Mouse (Mus musculus) liver, embryonic 12.5 days (tissue): Measurements from ENCODE around the gene Gm5134. TPM values are rescaled to one million over a fixed set of nuclear protein-coding genes. Genes with fewer than 3 reads are reported as not detected.

Source experiments
- microRNA-seq: library from miRNA; unstranded; fragments of <30 nt; microRNA quantifications from one replicate; pipeline ENCODE4, GENCODE M21; 2017
- polyA plus RNA-seq: library from polyadenylated mRNA; unstranded; fragments of >200 nt; fragmentation: Nextera tagmentation; extraction: Ambion mirVana; gene quantifications from 2 replicates; pipeline ENCODE4 v1.2.1, GENCODE M21; 2016

Gene Gm5134
- polyA plus RNA-seq, 1 experiment from 2014 or later: 0.07 TPM

Small RNAs within 50 kb of the gene (microRNA-seq; reads per million reads assigned to microRNA genes)
- gene Mir6409: not detected

Other genes with a start within 250 kb of the Gm5134 start
- 23.7 and 24.4 TPM in 2 replicates for gene Cabin1, start 190.2 kb upstream of the Gm5134 start, polyA plus RNA-seq
- gene Ddt, start 181.1 kb upstream of the Gm5134 start, polyA plus RNA-seq: 163 and 171 TPM in 2 replicates
- gene Gm20441, start 173.6 kb upstream of the Gm5134 start, polyA plus RNA-seq: 0.19 TPM in 1 of 2 replicates, not detected in the other
- 5.9 and 6.7 TPM in 2 replicates for gene Gstt3, start 173.1 kb upstream of the Gm5134 start, polyA plus RNA-seq
- gene Gstt1, start 155.9 kb upstream of the Gm5134 start, polyA plus RNA-seq: 38.4 and 38.5 TPM in 2 replicates
- not detected in 2 replicates for gene Gstt4, start 132.0 kb upstream of the Gm5134 start, polyA plus RNA-seq
- gene Gstt2, start 117.1 kb upstream of the Gm5134 start, polyA plus RNA-seq: 32.8 and 33.9 TPM in 2 replicates
- gene Mif, start 94.3 kb upstream of the Gm5134 start, polyA plus RNA-seq: 1,383 and 1,459 TPM in 2 replicates
- 1.4 and 2.5 TPM in 2 replicates for gene Derl3, start 61.1 kb upstream of the Gm5134 start, polyA plus RNA-seq
- gene Smarcb1, start 32.9 kb upstream of the Gm5134 start, polyA plus RNA-seq: 99.1 and 109 TPM in 2 replicates
- gene Chchd10, start 21.4 kb upstream of the Gm5134 start, polyA plus RNA-seq: 101 and 103 TPM in 2 replicates
- gene Mmp11, start 18.0 kb upstream of the Gm5134 start, polyA plus RNA-seq: 5.7 and 6.0 TPM in 2 replicates
- gene Gm867, start 13.8 kb upstream of the Gm5134 start, polyA plus RNA-seq: 18.9 and 19.6 TPM in 2 replicates
- gene Vpreb3, start 11.5 kb upstream of the Gm5134 start, polyA plus RNA-seq: 0.27 and 0.98 TPM in 2 replicates
- 17.5 and 21.0 TPM in 2 replicates for gene Zfp280b, start 78.1 kb downstream of the Gm5134 start, polyA plus RNA-seq
- 0.16 and 0.17 TPM in 2 replicates for gene Slc5a4b, start 156.4 kb downstream of the Gm5134 start, polyA plus RNA-seq
- gene Slc5a4a, start 192.9 kb downstream of the Gm5134 start, polyA plus RNA-seq: 0.06 TPM in 1 of 2 replicates, not detected in the other